Mouse (Mus musculus): ENCODE measurements around the gene Pcdh19. TPM values are rescaled to one million over a fixed set of nuclear protein-coding genes. Genes with fewer than 3 reads are reported as not detected.

Gene Pcdh19
- polyA plus RNA-seq, 1 experiment from 2014 or later: 21.6 TPM

- Histone ChIP-seq H3K27me3 (peaks cover 4% of the 10 kb centered on the region; the same call in 1 of the 2 replicates), H3K27ac (0 out of 2 replicates have a peak overlapping the region, but pooled peaks have one; percentile 25), H3K4me3 (replicated peaks) (peak overlapping the region; percentile 62), H3K9ac (peak overlapping the region; percentile 58), H3K9me3 (0 out of 2 replicates have a peak, but pooled peaks cover 3% of the 10 kb centered on the region), H3K4me2 (peak overlapping the region; percentile 65), H3K36me3 (replicated peaks) (no peaks in the 10 kb centered on the region), H3K4me1 (peaks cover 5% of the 10 kb centered on the region; the same call in 1 of the 2 replicates)
- 18% methylated on average over 35 of the region's 35 CpGs for whole genome bisulfite sequencing
- no peak for ATAC-seq (ENCODE audit: low FRiP score)
These were observed 926 bp upstream of the Pcdh19 start for GRCm38 (mm10) chrX:133689576-133690250.

- 0 out of 2 replicates have a peak, but pooled peaks cover 3% of the 10 kb centered on the region for H3K9me3 ChIP-seq
- H3K27me3 ChIP-seq: peaks cover 4% of the 10 kb centered on the region; the same call in 1 of the 2 replicates
- peak overlapping the region; percentile 62 for H3K4me3 ChIP-seq (replicated peaks)
- WGBS: 23% methylated on average over 26 of the region's 31 CpGs
- peak; percentile 2; the same call in 1 of the 2 replicates for ATAC-seq (ENCODE audit: low FRiP score)
- H3K27ac ChIP-seq: peak overlapping the region; percentile 87
- peak overlapping the region; percentile 72 for H3K9ac ChIP-seq
- peaks cover 5% of the 10 kb centered on the region; the same call in 1 of the 2 replicates for H3K4me1 ChIP-seq
- H3K36me3 ChIP-seq (replicated peaks): no peaks in the 10 kb centered on the region
- peak overlapping the region; percentile 65 for H3K4me2 ChIP-seq
These were observed 631 bp downstream of the Pcdh19 start for GRCm38 (mm10) chrX:133688156-133688555.

- H3K4me2 ChIP-seq: peak overlapping the region; percentile 65
- peak; percentile 36; the same call in 1 of the 2 replicates for ATAC-seq (ENCODE audit: low FRiP score)
- 0 out of 2 replicates have a peak, but pooled peaks cover 3% of the 10 kb centered on the region for H3K9me3 ChIP-seq
- H3K4me1 ChIP-seq: peaks cover 5% of the 10 kb centered on the region; the same call in 1 of the 2 replicates
- H3K27ac ChIP-seq: peak overlapping the region; percentile 87
- peaks cover 4% of the 10 kb centered on the region; the same call in 1 of the 2 replicates for H3K27me3 ChIP-seq
- H3K9ac ChIP-seq: peak overlapping the region; percentile 72
- H3K36me3 ChIP-seq (replicated peaks): no peaks in the 10 kb centered on the region
- H3K4me3 ChIP-seq (replicated peaks): peak overlapping the region; percentile 62
- 23% methylated on average over 33 of the region's 37 CpGs for WGBS
These were observed 1.1 kb downstream of the Pcdh19 start for GRCm38 (mm10) chrX:133687666-133688151.

- Histone ChIP-seq H3K4me3 (replicated peaks) (peak overlapping the region; percentile 62), H3K27ac (no peak overlapping the region), H3K36me3 (replicated peaks) (no peaks in the 10 kb centered on the region), H3K9me3 (0 out of 2 replicates have a peak, but pooled peaks cover 3% of the 10 kb centered on the region), H3K27me3 (peaks cover 4% of the 10 kb centered on the region; the same call in 1 of the 2 replicates), H3K4me2 (peak overlapping the region; percentile 65), H3K4me1 (peaks cover 10% of the 10 kb centered on the region; the same call in 1 of the 2 replicates), H3K9ac (peak overlapping the region; percentile 72)
- ATAC-seq (ENCODE audit: low FRiP score): no peak
- WGBS: 20% methylated on average over 55 of the region's 55 CpGs
These were observed 2.1 kb downstream of the Pcdh19 start for GRCm38 (mm10) chrX:133686533-133687311.

- no peak overlapping the region for H3K27ac ChIP-seq
- H3K9ac ChIP-seq: no peak overlapping the region
- no peak for ATAC-seq (ENCODE audit: low FRiP score)
- H3K4me1 ChIP-seq: peaks cover 10% of the 10 kb centered on the region; the same call in 1 of the 2 replicates
- H3K4me2 ChIP-seq: peak overlapping the region; percentile 65
- H3K4me3 ChIP-seq (replicated peaks): peak overlapping the region; percentile 62
- peaks cover 9% of the 10 kb centered on the region; the same call in 1 of the 2 replicates for H3K27me3 ChIP-seq
- H3K9me3 ChIP-seq: 0 out of 2 replicates have a peak, but pooled peaks cover 3% of the 10 kb centered on the region
- 39% methylated on average over 12 of the region's 12 CpGs for WGBS
- H3K36me3 ChIP-seq (replicated peaks): no peaks in the 10 kb centered on the region
These were observed 3.2 kb downstream of the Pcdh19 start for GRCm38 (mm10) chrX:133685572-133685971.

GRCm38 (mm10) chrX:133683961-133684360 lies 4.8 kb downstream of the Pcdh19 start:
- no peak overlapping the region for H3K27ac ChIP-seq
- 31% methylated on average over 3 of the region's 3 CpGs for WGBS
- H3K9ac ChIP-seq: peak overlapping the region; percentile 12; the same call in 1 of the 2 replicates
- peaks cover 9% of the 10 kb centered on the region; the same call in 1 of the 2 replicates for H3K27me3 ChIP-seq
- no peaks in the 10 kb centered on the region for H3K36me3 ChIP-seq (replicated peaks)
- 0 out of 2 replicates have a peak, but pooled peaks cover 3% of the 10 kb centered on the region for H3K9me3 ChIP-seq
- H3K4me1 ChIP-seq: peaks cover 10% of the 10 kb centered on the region; the same call in 1 of the 2 replicates
- peak overlapping the region; percentile 62 for H3K4me3 ChIP-seq (replicated peaks)
- no peak for ATAC-seq (ENCODE audit: low FRiP score)
- peak overlapping the region; percentile 65 for H3K4me2 ChIP-seq

GRCm38 (mm10) chrX:133675121-133675520 lies 13.7 kb downstream of the Pcdh19 start:
- no peaks in the 10 kb centered on the region for H3K27me3 ChIP-seq

GRCm38 (mm10) chrX:133673796-133674195 lies 15.0 kb downstream of the Pcdh19 start:
- no peaks in the 10 kb centered on the region for H3K36me3 ChIP-seq (replicated peaks)
- WGBS: 29% methylated on average over 3 of the region's 3 CpGs
- no peak overlapping the region for H3K4me2 ChIP-seq
- no peaks in the 10 kb centered on the region; the same call in 1 of the 2 replicates for H3K4me1 ChIP-seq
- H3K4me3 ChIP-seq (replicated peaks): no peak overlapping the region
- H3K9me3 ChIP-seq: no peaks in the 10 kb centered on the region
- ATAC-seq (ENCODE audit: low FRiP score): no peak
- no peak overlapping the region for H3K9ac ChIP-seq
- no peak overlapping the region for H3K27ac ChIP-seq
- no peaks in the 10 kb centered on the region for H3K27me3 ChIP-seq

More at GRCm38 (mm10) chrX:133675121-133675520, 13.7 kb downstream of the Pcdh19 start:
- Histone ChIP-seq H3K27ac (no peak overlapping the region), H3K4me3 (replicated peaks) (no peak overlapping the region), H3K36me3 (replicated peaks) (no peaks in the 10 kb centered on the region), H3K4me2 (no peak overlapping the region), H3K9me3 (no peaks in the 10 kb centered on the region), H3K4me1 (no peaks in the 10 kb centered on the region; the same call in 1 of the 2 replicates), H3K9ac (no peak overlapping the region)
- 9% methylated on average over 2 of the region's 2 CpGs for WGBS
- ATAC-seq (ENCODE audit: low FRiP score): no peak

GRCm38 (mm10) chrX:133660111-133660510 lies 28.7 kb downstream of the Pcdh19 start:
- peaks cover 7% of the 10 kb centered on the region for H3K27me3 ChIP-seq
- no peaks in the 10 kb centered on the region for H3K36me3 ChIP-seq (replicated peaks)
- H3K4me2 ChIP-seq: no peak overlapping the region
- ATAC-seq (ENCODE audit: low FRiP score): no peak
- WGBS: 28% methylated on average over 5 of the region's 5 CpGs
- no peak overlapping the region for H3K27ac ChIP-seq
- no peaks in the 10 kb centered on the region for H3K9me3 ChIP-seq
- H3K4me1 ChIP-seq: peaks cover 12% of the 10 kb centered on the region
- no peak overlapping the region for H3K4me3 ChIP-seq (replicated peaks)
- H3K9ac ChIP-seq: no peak overlapping the region

GRCm38 (mm10) chrX:133657308-133658302 lies 31.2 kb downstream of the Pcdh19 start:
- H3K27me3 ChIP-seq: peaks cover 7% of the 10 kb centered on the region
- peaks cover 12% of the 10 kb centered on the region for H3K4me1 ChIP-seq
- no peak overlapping the region for H3K27ac ChIP-seq
- H3K4me2 ChIP-seq: no peak overlapping the region; the same call in 1 of the 2 replicates
- H3K4me3 ChIP-seq (replicated peaks): no peak overlapping the region
- H3K9ac ChIP-seq: no peak overlapping the region
- no peaks in the 10 kb centered on the region for H3K9me3 ChIP-seq
- WGBS: 18% methylated on average over 8 of the region's 9 CpGs
- ATAC-seq (ENCODE audit: low FRiP score): no peak
- H3K36me3 ChIP-seq (replicated peaks): no peaks in the 10 kb centered on the region

All from forebrain, embryonic 12.5 days (tissue).